Mouse (Mus musculus): ENCODE measurements around the gene Pum1. TPM values are rescaled to one million over a fixed set of nuclear protein-coding genes. Genes with fewer than 3 reads are reported as not detected.
A peak's percentile ranks its signal among the peaks of the same experiment; 100 is the strongest.

Pum1 gene
- polyA plus RNA-seq, 1 experiment from 2014 or later = 110 TPM

DNA sequence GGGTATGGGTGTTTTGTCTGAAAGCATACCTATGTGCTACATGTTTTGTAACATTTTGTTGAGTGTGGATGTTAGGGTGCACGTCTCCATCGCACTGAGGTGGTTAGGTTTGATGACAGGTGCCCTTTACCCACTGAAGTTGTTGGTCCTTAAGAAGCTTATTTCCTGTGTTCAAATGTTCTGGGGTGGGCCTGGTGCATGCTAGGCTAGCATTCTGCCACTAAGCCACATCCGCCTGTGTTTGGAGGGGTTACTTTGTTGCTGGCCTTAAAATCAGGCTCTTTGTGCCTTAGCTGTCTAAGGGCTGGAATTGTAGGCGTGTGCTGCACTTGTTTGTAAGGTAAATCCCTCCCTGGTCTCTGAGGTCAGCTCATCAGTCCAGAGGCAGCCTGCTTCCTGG, 111.7 kb downstream of the Pum1 start:
- Histone ChIP-seq H3K9ac (replicated peaks; ENCODE audit: low read depth, low read length) (no peak overlapping the region), H3K4me3 (ENCODE audit: low read depth, low read length) (no peak overlapping the region), H3K9me3 (ENCODE audit: control insufficient read depth, low read depth, low read length) (no peaks in the 10 kb centered on the region), H3K4me2 (replicated peaks; ENCODE audit: low read depth, low read length) (no peak overlapping the region), H3K4me1 (ENCODE audit: control insufficient read depth, insufficient read depth, low read length) (0 out of 2 replicates have a peak, but pooled peaks cover 5% of the 10 kb centered on the region), H3K27me3 (ENCODE audit: control insufficient read depth, insufficient read depth, low read length) (no peaks in the 10 kb centered on the region), H3K27ac (ENCODE audit: low read length) (no peak overlapping the region), H3K36me3 (ENCODE audit: control insufficient read depth, insufficient read depth, low read length) (peaks cover 81% of the 10 kb centered on the region)
- WGBS = 86% methylated on average over 4 of the region's 4 CpGs
- ATAC-seq (ENCODE audit: insufficient number of reproducible peaks, insufficient read depth, low FRiP score, low read depth) = no peak

DNA sequence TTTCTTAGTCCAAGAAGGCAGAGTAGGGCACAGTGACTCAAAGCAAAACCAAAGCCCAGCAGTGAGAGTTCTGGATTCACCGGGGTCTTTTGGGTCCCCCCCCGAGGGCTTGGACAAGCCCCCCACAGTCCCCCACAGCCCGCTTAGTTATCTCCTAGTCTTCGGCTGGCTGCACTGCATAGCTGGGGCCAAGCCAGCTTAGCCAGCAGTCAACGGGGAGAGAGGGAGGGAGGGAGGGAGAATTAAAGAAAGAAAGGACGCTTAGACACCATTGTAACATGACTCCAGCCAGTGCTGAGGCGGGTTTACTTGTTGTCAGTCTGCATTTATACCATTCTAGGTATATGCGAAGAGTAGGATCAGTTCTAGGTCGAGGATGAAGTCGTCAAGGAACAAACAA, 114.5 kb downstream of the Pum1 start:
- no peak overlapping the region for H3K4me3 ChIP-seq (ENCODE audit: low read depth, low read length)
- H3K36me3 ChIP-seq (ENCODE audit: control insufficient read depth, insufficient read depth, low read length) = peaks cover 74% of the 10 kb centered on the region
- 52% methylated on average over 10 of the region's 10 CpGs for WGBS
- H3K27me3 ChIP-seq (ENCODE audit: control insufficient read depth, insufficient read depth, low read length) = no peaks in the 10 kb centered on the region
- H3K9ac ChIP-seq (replicated peaks; ENCODE audit: low read depth, low read length) = no peak overlapping the region
- ATAC-seq (ENCODE audit: insufficient number of reproducible peaks, insufficient read depth, low FRiP score, low read depth) = no peak
- H3K27ac ChIP-seq (ENCODE audit: low read length) = 0 out of 2 replicates have a peak overlapping the region, but pooled peaks have one; percentile 33
- H3K4me1 ChIP-seq (ENCODE audit: control insufficient read depth, insufficient read depth, low read length) = 0 out of 2 replicates have a peak, but pooled peaks cover 5% of the 10 kb centered on the region
- H3K4me2 ChIP-seq (replicated peaks; ENCODE audit: low read depth, low read length) = no peak overlapping the region
- no peaks in the 10 kb centered on the region for H3K9me3 ChIP-seq (ENCODE audit: control insufficient read depth, low read depth, low read length)

DNA sequence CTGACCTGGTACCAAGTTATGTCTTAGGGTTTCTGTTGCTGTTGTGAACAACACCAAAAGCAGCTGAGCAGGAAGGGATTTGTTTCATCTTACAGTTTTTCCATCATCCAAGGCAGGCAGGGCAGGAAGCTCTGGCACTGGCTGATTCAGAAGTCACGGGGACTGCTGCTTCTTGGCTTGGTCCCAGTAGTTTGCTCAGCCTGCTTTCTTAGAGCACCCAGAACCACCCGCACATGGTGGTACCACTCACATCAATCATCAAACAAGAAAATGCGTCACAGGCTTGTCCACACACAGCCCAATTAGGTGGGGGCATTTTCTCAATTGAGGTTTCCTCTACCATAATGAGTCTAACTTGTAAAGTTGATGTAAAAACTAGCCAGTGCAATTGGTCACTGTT, 115.9 kb downstream of the Pum1 start:
- H3K4me1 ChIP-seq (ENCODE audit: control insufficient read depth, insufficient read depth, low read length) = 0 out of 2 replicates have a peak, but pooled peaks cover 5% of the 10 kb centered on the region
- H3K27me3 ChIP-seq (ENCODE audit: control insufficient read depth, insufficient read depth, low read length) = no peaks in the 10 kb centered on the region
- no peak overlapping the region for H3K4me3 ChIP-seq (ENCODE audit: low read depth, low read length)
- peaks cover 60% of the 10 kb centered on the region for H3K36me3 ChIP-seq (ENCODE audit: control insufficient read depth, insufficient read depth, low read length)
- H3K9me3 ChIP-seq (ENCODE audit: control insufficient read depth, low read depth, low read length) = no peaks in the 10 kb centered on the region
- no peak overlapping the region for H3K27ac ChIP-seq (ENCODE audit: low read length)
- H3K4me2 ChIP-seq (replicated peaks; ENCODE audit: low read depth, low read length) = no peak overlapping the region
- no peak for ATAC-seq (ENCODE audit: insufficient number of reproducible peaks, insufficient read depth, low FRiP score, low read depth)
- WGBS = 73% methylated on average over 3 of the region's 3 CpGs
- H3K9ac ChIP-seq (replicated peaks; ENCODE audit: low read depth, low read length) = no peak overlapping the region

DNA sequence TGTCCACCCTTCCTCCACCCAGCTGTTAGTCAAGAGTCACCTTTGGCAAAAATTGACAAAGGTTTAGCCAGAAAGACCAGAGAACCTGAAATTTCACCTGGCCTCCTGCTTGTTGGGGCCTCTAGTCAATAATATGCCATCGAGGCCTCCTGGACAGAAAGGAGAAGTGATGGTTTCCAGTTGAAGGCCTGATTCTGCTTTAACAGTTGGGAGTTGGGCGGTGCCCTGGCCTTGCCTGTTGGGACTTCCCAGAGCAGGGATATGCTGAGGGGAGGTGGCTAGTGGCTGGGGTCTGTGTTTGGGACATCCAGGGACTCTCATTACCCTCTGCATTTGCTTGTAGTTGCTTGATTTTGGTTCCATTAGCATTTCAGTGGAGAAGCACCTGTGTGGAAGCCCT, 119.4 kb downstream of the Pum1 start:
- no peak overlapping the region for H3K9ac ChIP-seq (replicated peaks; ENCODE audit: low read depth, low read length)
- peaks cover 31% of the 10 kb centered on the region for H3K36me3 ChIP-seq (ENCODE audit: control insufficient read depth, insufficient read depth, low read length)
- no peaks in the 10 kb centered on the region for H3K9me3 ChIP-seq (ENCODE audit: control insufficient read depth, low read depth, low read length)
- no peak overlapping the region for H3K4me3 ChIP-seq (ENCODE audit: low read depth, low read length)
- H3K27me3 ChIP-seq (ENCODE audit: control insufficient read depth, insufficient read depth, low read length) = no peaks in the 10 kb centered on the region
- no peak overlapping the region for H3K27ac ChIP-seq (ENCODE audit: low read length)
- no peak for ATAC-seq (ENCODE audit: insufficient number of reproducible peaks, insufficient read depth, low FRiP score, low read depth)
- WGBS = 85% methylated on average over 2 of the region's 2 CpGs
- no peaks in the 10 kb centered on the region for H3K4me1 ChIP-seq (ENCODE audit: control insufficient read depth, insufficient read depth, low read length)
- no peak overlapping the region for H3K4me2 ChIP-seq (replicated peaks; ENCODE audit: low read depth, low read length)

DNA sequence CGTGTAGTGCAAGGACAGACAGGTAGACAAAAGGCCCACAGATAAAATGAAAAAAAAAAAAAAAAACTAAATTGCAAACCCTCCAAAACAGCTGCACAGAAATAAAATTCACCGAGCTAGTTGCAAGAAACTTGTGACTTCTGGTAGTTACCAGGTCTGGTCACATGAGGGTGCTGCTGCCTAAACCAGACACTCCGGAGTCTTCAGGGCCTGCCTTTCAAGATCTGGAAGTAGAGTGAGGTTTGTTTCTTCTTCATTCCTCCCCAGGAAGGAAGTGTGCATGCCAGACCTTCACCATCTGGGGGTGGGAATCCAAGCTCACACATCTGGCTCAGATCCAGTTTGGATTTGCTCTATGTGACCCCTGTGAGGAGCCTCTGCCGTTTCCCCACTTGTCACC, 121.6 kb downstream of the Pum1 start:
- Histone ChIP-seq H3K4me1 (ENCODE audit: control insufficient read depth, insufficient read depth, low read length) (no peaks in the 10 kb centered on the region), H3K27ac (ENCODE audit: low read length) (no peak overlapping the region), H3K9ac (replicated peaks; ENCODE audit: low read depth, low read length) (no peak overlapping the region), H3K36me3 (ENCODE audit: control insufficient read depth, insufficient read depth, low read length) (peaks cover 15% of the 10 kb centered on the region), H3K27me3 (ENCODE audit: control insufficient read depth, insufficient read depth, low read length) (no peaks in the 10 kb centered on the region), H3K9me3 (ENCODE audit: control insufficient read depth, low read depth, low read length) (no peaks in the 10 kb centered on the region), H3K4me3 (ENCODE audit: low read depth, low read length) (no peak overlapping the region), H3K4me2 (replicated peaks; ENCODE audit: low read depth, low read length) (no peak overlapping the region)
- WGBS = 23% methylated on average over 4 of the region's 4 CpGs
- ATAC-seq (ENCODE audit: insufficient number of reproducible peaks, insufficient read depth, low FRiP score, low read depth) = no peak

DNA sequence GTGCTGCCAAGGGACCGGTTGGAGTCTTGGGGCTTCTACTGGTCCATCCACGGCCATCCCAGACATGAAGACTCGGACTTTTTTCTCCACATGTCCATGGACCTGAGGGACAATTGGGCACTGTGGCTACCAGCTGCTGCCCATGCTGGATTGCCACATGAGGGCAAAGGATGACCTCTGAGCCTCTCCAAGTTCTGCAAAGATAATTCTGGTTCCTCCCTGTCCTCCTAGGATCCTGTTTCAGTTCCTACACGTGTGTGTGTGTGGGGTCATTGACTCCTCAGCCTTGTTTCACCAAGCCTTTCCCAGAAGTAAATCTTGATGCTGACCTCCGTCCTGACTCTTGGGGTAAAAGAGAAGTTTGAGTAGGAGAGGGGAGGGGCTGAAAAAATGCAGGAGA, 124.4 kb downstream of the Pum1 start:
- no peak overlapping the region for H3K9ac ChIP-seq (replicated peaks; ENCODE audit: low read depth, low read length)
- 72% methylated on average over 5 of the region's 5 CpGs for WGBS
- H3K27ac ChIP-seq (ENCODE audit: low read length) = no peak overlapping the region
- no peaks in the 10 kb centered on the region for H3K27me3 ChIP-seq (ENCODE audit: control insufficient read depth, insufficient read depth, low read length)
- no peaks in the 10 kb centered on the region for H3K9me3 ChIP-seq (ENCODE audit: control insufficient read depth, low read depth, low read length)
- no peak overlapping the region for H3K4me3 ChIP-seq (ENCODE audit: low read depth, low read length)
- H3K4me1 ChIP-seq (ENCODE audit: control insufficient read depth, insufficient read depth, low read length) = no peaks in the 10 kb centered on the region
- H3K4me2 ChIP-seq (replicated peaks; ENCODE audit: low read depth, low read length) = no peak overlapping the region
- no peak for ATAC-seq (ENCODE audit: insufficient number of reproducible peaks, insufficient read depth, low FRiP score, low read depth)
- H3K36me3 ChIP-seq (ENCODE audit: control insufficient read depth, insufficient read depth, low read length) = no peaks in the 10 kb centered on the region

DNA sequence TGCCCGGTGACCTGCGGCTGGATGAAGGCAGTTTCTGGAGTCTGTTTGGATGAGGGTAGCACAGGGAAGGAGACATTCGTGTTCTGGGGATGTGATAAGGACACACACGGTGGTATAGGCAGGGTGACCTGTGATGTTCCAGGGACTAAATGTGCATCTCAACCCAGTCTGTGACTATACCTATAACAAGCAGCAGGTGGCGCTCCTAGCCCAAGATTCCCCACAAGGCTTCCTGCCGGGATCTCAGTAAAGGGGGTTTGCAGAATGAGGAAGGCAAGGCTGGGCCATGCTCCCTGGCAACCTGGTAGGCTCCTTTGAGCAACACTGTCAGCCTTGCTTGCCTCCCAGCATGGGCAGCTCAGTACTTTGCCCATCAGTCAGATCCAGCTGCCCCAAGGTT, 127.1 kb downstream of the Pum1 start:
- no peaks in the 10 kb centered on the region for H3K27me3 ChIP-seq (ENCODE audit: control insufficient read depth, insufficient read depth, low read length)
- H3K27ac ChIP-seq (ENCODE audit: low read length) = no peak overlapping the region
- peaks cover 7% of the 10 kb centered on the region; the same call in 1 of the 2 replicates for H3K4me1 ChIP-seq (ENCODE audit: control insufficient read depth, insufficient read depth, low read length)
- no peaks in the 10 kb centered on the region for H3K9me3 ChIP-seq (ENCODE audit: control insufficient read depth, low read depth, low read length)
- no peaks in the 10 kb centered on the region for H3K36me3 ChIP-seq (ENCODE audit: control insufficient read depth, insufficient read depth, low read length)
- no peak for ATAC-seq (ENCODE audit: insufficient number of reproducible peaks, insufficient read depth, low FRiP score, low read depth)
- H3K9ac ChIP-seq (replicated peaks; ENCODE audit: low read depth, low read length) = no peak overlapping the region
- 11% methylated on average over 6 of the region's 6 CpGs for WGBS
- no peak overlapping the region for H3K4me2 ChIP-seq (replicated peaks; ENCODE audit: low read depth, low read length)
- no peak overlapping the region for H3K4me3 ChIP-seq (ENCODE audit: low read depth, low read length)

DNA sequence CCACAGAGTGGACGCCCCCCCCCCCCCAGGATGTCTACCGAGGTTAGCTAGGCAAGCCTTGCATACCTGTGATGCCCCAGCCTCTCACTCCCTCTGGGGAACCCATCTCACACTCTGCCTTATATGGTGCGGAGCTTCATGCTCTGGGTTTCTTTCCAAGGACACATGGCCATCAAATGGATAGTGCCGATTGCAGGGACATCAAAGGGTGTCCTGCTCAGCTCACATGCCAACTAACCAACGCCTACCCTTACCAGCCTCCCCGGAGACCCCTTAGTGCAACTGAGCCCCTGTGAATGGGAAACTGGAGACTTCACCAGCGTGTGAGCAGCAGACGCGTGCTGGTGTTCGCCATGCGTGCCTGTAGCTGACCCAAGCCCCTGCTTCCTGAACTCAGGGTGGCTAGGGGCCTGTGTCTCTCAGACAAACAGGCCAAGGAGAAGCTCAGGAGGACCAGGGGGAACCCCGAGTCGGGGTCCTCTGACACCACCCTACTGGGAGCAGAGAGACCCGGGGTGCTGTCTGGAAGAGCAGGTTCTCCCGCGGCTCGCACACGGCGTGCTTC, 128.8 kb downstream of the Pum1 start:
- H3K9ac ChIP-seq (replicated peaks; ENCODE audit: low read depth, low read length) = peak overlapping the region; percentile 87
- no peaks in the 10 kb centered on the region for H3K9me3 ChIP-seq (ENCODE audit: control insufficient read depth, low read depth, low read length)
- no peaks in the 10 kb centered on the region for H3K36me3 ChIP-seq (ENCODE audit: control insufficient read depth, insufficient read depth, low read length)
- 9% methylated on average over 17 of the region's 19 CpGs for WGBS
- H3K27ac ChIP-seq (ENCODE audit: low read length) = no peak overlapping the region
- peak overlapping the region; percentile 81 for H3K4me3 ChIP-seq (ENCODE audit: low read depth, low read length)
- peaks cover 10% of the 10 kb centered on the region; the same call in 1 of the 2 replicates for H3K4me1 ChIP-seq (ENCODE audit: control insufficient read depth, insufficient read depth, low read length)
- peak; percentile 29; the same call in 1 of the 2 replicates for ATAC-seq (ENCODE audit: insufficient number of reproducible peaks, insufficient read depth, low FRiP score, low read depth)
- no peaks in the 10 kb centered on the region for H3K27me3 ChIP-seq (ENCODE audit: control insufficient read depth, insufficient read depth, low read length)
- H3K4me2 ChIP-seq (replicated peaks; ENCODE audit: low read depth, low read length) = peak overlapping the region; percentile 97
